Mouse (Mus musculus) CH12.LX (cell line): ENCODE data around the gene Prkag2. TPM values are rescaled to one million over a fixed set of nuclear protein-coding genes. Genes with fewer than 3 reads are reported as not detected.
A peak's percentile ranks its signal among the peaks of the same experiment; 100 is the strongest.

Source experiments
- DNase-seq: peaks from one replicate; pipeline ENCODE4 v3.0.0-alpha.2; 2013; ENCODE audit errors: extremely low read depth
- H3K27ac ChIP-seq: 2 replicates; pipeline ENCODE4 v1.5.1; 2012; ENCODE audit warnings: low read depth, mild to moderate bottlenecking, control low read depth, moderate library complexity; ENCODE audit not compliant: insufficient read depth
- H3K27me3 ChIP-seq: replicated peaks from 2 replicates; pipeline ENCODE3; 2012; ENCODE audit warnings: inconsistent platforms
- H3K36me3 ChIP-seq, 2 experiments: replicated peaks in 1 of 2; 2 replicates each; pipeline versions ENCODE3 to v1.6.1; 2012; ENCODE audit warnings: inconsistent platforms in 1 of 2, low read length in 1 of 2, mild to moderate bottlenecking in 1 of 2, mixed read lengths in 1 of 2, moderate library complexity in 1 of 2; ENCODE audit not compliant: control insufficient read depth in 1 of 2, insufficient read depth in 1 of 2
- H3K4me1 ChIP-seq, 2 experiments: 2 replicates each; pipeline ENCODE4 v1.6.1; 2012; ENCODE audit warnings: inconsistent platforms in 1 of 2, moderate library complexity in 1 of 2; ENCODE audit not compliant: insufficient read depth in 2 of 2, control insufficient read depth in 1 of 2
- H3K4me2 ChIP-seq: 2 replicates; pipeline ENCODE4 v1.6.1; 2012; ENCODE audit warnings: low read depth, mild to moderate bottlenecking, control low read depth; ENCODE audit not compliant: poor library complexity, insufficient read depth, severe bottlenecking
- H3K4me3 ChIP-seq, 3 experiments: fragments of 150-350 bp in 1 of 3; sonication (generic) in 1 of 3; replicated peaks in 1 of 3; 2 replicates each; pipeline versions ENCODE3 to v1.5.1; 2011 to 2012; ENCODE audit warnings: low read depth in 2 of 3, low read length in 2 of 3, mild to moderate bottlenecking in 2 of 3, moderate library complexity in 2 of 3, control low read depth in 1 of 3, improper control_type of control experiment in 1 of 3, inconsistent platforms in 1 of 3, mixed read lengths in 1 of 3; ENCODE audit not compliant: poor library complexity in 1 of 3
- H3K79me2 ChIP-seq: replicated peaks from 2 replicates; pipeline ENCODE4 v1.6.1; 2012; ENCODE audit warnings: mild to moderate bottlenecking, moderate library complexity; ENCODE audit not compliant: control insufficient read depth, poor library complexity, insufficient read depth, severe bottlenecking; ENCODE audit errors: extremely low read depth
- H3K9ac ChIP-seq: 2 replicates; pipeline ENCODE4 v1.6.1; 2012; ENCODE audit warnings: low read depth, mild to moderate bottlenecking, control low read depth, moderate library complexity; ENCODE audit not compliant: insufficient read depth
- H3K9me3 ChIP-seq: replicated peaks from 2 replicates; pipeline ENCODE3; 2012; ENCODE audit warnings: low read length, inconsistent platforms, mixed read lengths
- CHD1 ChIP-seq: IDR thresholded peaks from 2 replicates; pipeline ENCODE4 v1.6.1; 2012; ENCODE audit warnings: low read depth, low read length, improper control_type of control experiment, inconsistent platforms
- CHD2 ChIP-seq: IDR thresholded peaks from 2 replicates; pipeline ENCODE4 v1.6.1; 2011; ENCODE audit warnings: low read length, improper control_type of control experiment
- CTCF ChIP-seq, 2 experiments: IDR thresholded peaks in 1 of 2; conservative IDR thresholded peaks in 1 of 2; 2 replicates each; pipeline ENCODE4 v1.5.1; 2011 to 2012; ENCODE audit warnings: low read depth in 2 of 2, low read length in 2 of 2, improper control_type of control experiment in 1 of 2, inconsistent platforms in 1 of 2, mild to moderate bottlenecking in 1 of 2, moderate library complexity in 1 of 2
- E2F4 ChIP-seq: IDR thresholded peaks from 2 replicates; pipeline ENCODE4 v1.6.1; 2011; ENCODE audit warnings: low read depth, low read length, improper control_type of control experiment; ENCODE audit not compliant: insufficient replicate concordance
- ELF1 ChIP-seq: IDR thresholded peaks from 2 replicates; pipeline ENCODE4 v1.6.1; 2014; ENCODE audit warnings: low read depth, mild to moderate bottlenecking, inconsistent platforms, low read length, improper control_type of control experiment
- HCFC1 ChIP-seq: IDR thresholded peaks from 2 replicates; pipeline ENCODE4 v1.6.1; 2012; ENCODE audit warnings: low read depth, mild to moderate bottlenecking, inconsistent platforms, low read length, improper control_type of control experiment
- MAZ ChIP-seq: IDR thresholded peaks from 2 replicates; pipeline ENCODE4 v1.6.1; 2012; ENCODE audit warnings: low read depth, mild to moderate bottlenecking, inconsistent platforms, low read length, improper control_type of control experiment, moderate library complexity
- MEF2A ChIP-seq: IDR thresholded peaks from 2 replicates; pipeline ENCODE4 v1.6.1; 2014; ENCODE audit warnings: low read depth, mild to moderate bottlenecking, inconsistent platforms, low read length, improper control_type of control experiment, borderline replicate concordance
- NRF1 ChIP-seq: IDR thresholded peaks from 2 replicates; pipeline ENCODE4 v1.6.1; 2014; ENCODE audit warnings: low read depth, mild to moderate bottlenecking, inconsistent platforms, low read length, improper control_type of control experiment, moderate library complexity
- PAX5 ChIP-seq: IDR thresholded peaks from 2 replicates; pipeline ENCODE4 v1.6.1; 2012; ENCODE audit warnings: low read length, inconsistent platforms, mixed read lengths
- POLR2A ChIP-seq: IDR thresholded peaks from 2 replicates; pipeline ENCODE4 v1.6.1; 2011; ENCODE audit warnings: low read depth, mild to moderate bottlenecking, improper control_type of control experiment, low read length
- RCOR1 ChIP-seq: conservative IDR thresholded peaks from 2 replicates; pipeline ENCODE4 v1.6.1; 2012; ENCODE audit warnings: low read depth, mild to moderate bottlenecking, inconsistent platforms, low read length, improper control_type of control experiment
- SIN3A ChIP-seq: IDR thresholded peaks from 2 replicates; pipeline ENCODE4 v1.6.1; 2012; ENCODE audit warnings: low read length, improper control_type of control experiment, inconsistent platforms
- SMC3 ChIP-seq: IDR thresholded peaks from 2 replicates; pipeline ENCODE4 v1.6.1; 2011; ENCODE audit warnings: low read depth, low read length, improper control_type of control experiment
- TCF12 ChIP-seq: IDR thresholded peaks from 2 replicates; pipeline ENCODE4 v1.6.1; 2014; ENCODE audit warnings: low read depth, mild to moderate bottlenecking, inconsistent platforms, low read length, improper control_type of control experiment
- UBTF ChIP-seq: IDR thresholded peaks from 2 replicates; pipeline ENCODE4 v1.6.1; 2012; ENCODE audit warnings: low read depth, mild to moderate bottlenecking, inconsistent platforms, low read length, improper control_type of control experiment, moderate library complexity
- USF2 ChIP-seq: conservative IDR thresholded peaks from 2 replicates; pipeline ENCODE4 v1.6.1; 2011; ENCODE audit warnings: low read depth, low read length, improper control_type of control experiment
- ZC3H11A ChIP-seq: IDR thresholded peaks from 2 replicates; pipeline ENCODE4 v1.6.1; 2012; ENCODE audit warnings: low read depth, mild to moderate bottlenecking, inconsistent platforms, low read length, improper control_type of control experiment
- ZKSCAN1 ChIP-seq: IDR thresholded peaks from 2 replicates; pipeline ENCODE4 v1.6.1; 2012; ENCODE audit warnings: low read depth, inconsistent platforms, low read length, improper control_type of control experiment, borderline replicate concordance
- ZMIZ1 ChIP-seq: IDR thresholded peaks from 2 replicates; pipeline ENCODE4 v1.6.1; 2012; ENCODE audit warnings: low read depth, mild to moderate bottlenecking, inconsistent platforms, low read length, improper control_type of control experiment
- ZNF384 ChIP-seq: IDR thresholded peaks from 2 replicates; pipeline ENCODE4 v1.6.1; 2012; ENCODE audit warnings: low read depth, low read length, improper control_type of control experiment, inconsistent platforms
- dilution Hi-C: fragments of 300-500 bp; cut with MboI; formaldehyde crosslinking; loops from 2 replicates; pipeline ENCODE4 v1.14.3; 2020; ENCODE audit warnings: low sequenced_read_pairs; ENCODE audit not compliant: extremely low pct_unique_long_range_greater_than_20kb, extremely low pct_ligation_motif_present
- in situ Hi-C: fragments of 300-500 bp; cut with MboI; formaldehyde crosslinking; loops from 3 replicates; pipeline ENCODE4 v1.14.3; 2019; ENCODE audit warnings: low sequenced_read_pairs, low pct_ligation_motif_present, low pct_unique_long_range_greater_than_20kb, mixed read lengths
- polyA plus RNA-seq: library from polyadenylated mRNA; unstranded; fragments of >175 nt; gene quantifications from 2 replicates; pipeline ENCODE4 v1.2.1, GENCODE M21; 2012; ENCODE audit warnings: low read depth; ENCODE audit not compliant: insufficient read length
- total RNA-seq, 2 experiments: library from RNA; depleted of rRNA; stranded (reverse); fragments of 300-350 nt in 1 of 2; fragments of >200 nt in 1 of 2; gene quantifications; 2 replicates each; pipeline ENCODE4 v1.2.3; 2012 to 2014

Prkag2 gene
- total and polyA plus RNA-seq, 3 experiments: 4.6 to 21.2 (median 8.8) TPM

DNA sequence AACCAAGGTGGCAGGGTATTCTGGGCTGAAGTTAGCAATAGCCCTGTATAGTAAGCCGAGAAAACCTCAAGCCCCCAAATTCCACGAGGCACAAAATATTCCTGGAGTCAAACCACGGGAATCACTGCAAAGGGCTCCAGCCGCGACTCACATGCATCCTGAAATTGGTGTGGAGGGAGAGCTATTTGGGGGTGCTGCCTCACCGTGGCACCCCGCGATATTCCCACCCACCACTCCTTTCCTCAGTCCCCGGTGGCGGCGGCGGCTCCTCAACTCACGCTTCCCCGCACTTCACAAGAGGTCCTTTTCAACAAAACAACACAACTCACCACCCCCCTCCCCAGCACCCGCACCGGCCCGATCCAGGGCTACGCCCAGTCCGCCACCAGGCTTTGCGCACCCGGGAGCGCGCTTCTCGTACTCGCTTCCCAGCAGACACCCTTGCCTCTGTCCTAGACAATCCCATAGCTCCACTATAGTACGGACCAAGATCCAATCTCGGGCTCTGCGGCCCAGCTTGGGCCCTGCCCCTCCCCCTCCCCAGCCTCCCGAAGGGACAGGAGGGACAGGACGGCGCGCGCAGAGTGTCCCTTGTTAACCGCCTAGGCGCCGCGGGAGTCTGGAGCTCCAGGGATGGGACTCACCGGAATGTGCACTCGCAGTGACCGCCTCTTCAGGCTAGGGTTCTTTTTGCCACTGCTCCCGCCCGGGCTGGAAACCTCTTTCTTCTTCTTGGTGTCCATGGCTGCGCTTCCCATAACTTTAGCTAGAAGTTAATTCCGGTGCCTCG lies 880 bp downstream of the Prkag2 start:
- Histone ChIP-seq H3K27me3 (no peaks in the 10 kb centered on the region), H3K4me1 (peaks cover 7 to 38% of the 10 kb centered on the region in 2 experiments; a peak in 3 of 4 replicates), H3K79me2 (no peaks in the 10 kb centered on the region), H3K36me3 (peaks cover 0 to 20% of the 10 kb centered on the region in 2 experiments), H3K27ac (no peak overlapping the region), H3K4me3 (peak overlapping the region; percentile 34 to 69 (median 58)), H3K4me2 (peak overlapping the region; percentile 73), H3K9ac (peak overlapping the region; percentile 54; the same call in 1 of the 2 replicates), H3K9me3 (no peaks in the 10 kb centered on the region)
- dilution Hi-C loops: no loop called here
- TF ChIP-seq UBTF (no peak), CHD2 (peak; percentile 43; the same call in 1 of the 2 replicates)
- no peak for DNase-seq
- in situ Hi-C loops: loop anchor here (10.0 kb wide), 1 partner anchor 75 kb away; no protein-coding TSS in a partner anchor

DNA sequence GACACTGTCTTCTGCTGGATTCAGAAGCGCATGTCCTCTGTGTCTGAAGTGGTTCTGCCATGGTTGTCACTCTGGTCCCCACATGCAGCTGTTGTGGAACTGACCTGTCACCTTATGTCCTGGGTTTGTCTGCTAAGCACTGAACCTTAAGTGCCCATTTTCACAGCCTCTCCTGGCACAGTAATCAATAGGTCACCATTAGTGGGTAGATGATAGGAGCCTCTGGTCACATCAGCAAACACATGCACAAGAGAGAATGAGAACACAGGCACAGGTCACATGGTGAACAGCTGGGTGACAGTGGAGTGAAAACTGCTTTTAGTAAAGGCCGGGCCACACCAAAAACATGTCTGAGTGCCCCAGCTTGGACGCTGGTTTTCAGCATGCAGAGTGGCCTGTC lies 2.6 kb downstream of the Prkag2 start:
- no peak for DNase-seq

DNA sequence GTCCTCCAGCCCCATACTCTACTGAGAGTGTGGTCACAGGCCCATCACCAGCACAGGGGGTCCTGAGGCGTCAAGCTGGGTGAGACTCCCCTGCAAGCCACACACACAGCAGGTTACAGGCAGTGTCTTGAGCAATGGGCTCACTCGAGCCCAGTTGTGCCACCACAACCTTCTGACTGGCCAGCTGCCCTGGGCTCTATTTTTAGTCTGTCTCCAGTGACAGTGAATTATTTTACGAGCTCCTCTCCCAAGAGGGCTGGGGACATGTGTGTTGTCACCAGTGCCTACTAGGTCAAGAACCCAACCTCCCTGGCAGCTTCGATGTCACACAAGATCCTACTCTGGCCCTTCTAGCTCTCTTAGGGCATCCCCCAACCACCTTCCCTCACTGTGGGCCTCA lies 4.0 kb downstream of the Prkag2 start:
- H3K4me3 ChIP-seq: no peak overlapping the region
- no peak for DNase-seq
- no peak overlapping the region for H3K9ac ChIP-seq
- in situ Hi-C loops (loop anchor here (10.0 kb wide), 1 partner anchor 72 kb away; no protein-coding TSS in a partner anchor), dilution Hi-C loops (no loop called here)
- peaks cover 8 to 51% of the 10 kb centered on the region in 2 experiments for H3K4me1 ChIP-seq
- H3K79me2 ChIP-seq: no peaks in the 10 kb centered on the region
- H3K4me2 ChIP-seq: no peak overlapping the region
- no peak overlapping the region for H3K27ac ChIP-seq
- peaks cover 26% of the 10 kb centered on the region for H3K9me3 ChIP-seq
- H3K27me3 ChIP-seq: no peaks in the 10 kb centered on the region
- no peak for TF ChIP-seq ZMIZ1
- TF ChIP-seq TCF12: no peak
- no peak for TF ChIP-seq MAZ
- no peak for TF ChIP-seq SMC3
- TF ChIP-seq ZNF384: no peak
- TF ChIP-seq CTCF (conservative IDR thresholded peaks at IDR 0.05 in 1 of 2, IDR thresholded peaks at IDR 0.05 in 1 of 2; ENCODE audit: low read depth in 2 of 2, low read length in 2 of 2): no peak
- no peak for TF ChIP-seq SIN3A
- TF ChIP-seq ZC3H11A: no peak
- peaks cover 0 to 15% of the 10 kb centered on the region in 2 experiments for H3K36me3 ChIP-seq

More for the DNA sequence above, 2.6 kb downstream of the Prkag2 start:
- Histone ChIP-seq H3K9ac (no peak overlapping the region), H3K36me3 (peaks cover 0 to 16% of the 10 kb centered on the region in 2 experiments), H3K4me3 (no peak overlapping the region), H3K79me2 (no peaks in the 10 kb centered on the region), H3K27ac (no peak overlapping the region), H3K27me3 (no peaks in the 10 kb centered on the region), H3K4me1 (peaks cover 9 to 44% of the 10 kb centered on the region in 2 experiments; a peak in 3 of 4 replicates), H3K9me3 (peaks cover 12% of the 10 kb centered on the region), H3K4me2 (no peak overlapping the region)
- in situ Hi-C loops: loop anchor here (10.0 kb wide), 1 partner anchor 73 kb away; no protein-coding TSS in a partner anchor
- no peak for TF ChIP-seq PAX5
- no peak for TF ChIP-seq E2F4
- TF ChIP-seq POLR2A: no peak
- TF ChIP-seq NRF1: no peak
- TF ChIP-seq ELF1: no peak
- no peak for TF ChIP-seq HCFC1
- no peak for TF ChIP-seq CHD1
- no peak for TF ChIP-seq UBTF
- no peak for TF ChIP-seq ZNF384
- no peak for TF ChIP-seq SMC3
- TF ChIP-seq USF2: no peak
- TF ChIP-seq MEF2A: no peak
- no peak for TF ChIP-seq RCOR1
- TF ChIP-seq ZKSCAN1: no peak
- dilution Hi-C loops: no loop called here
